Mouse (Mus musculus) CH12.LX (cell line): ENCODE measurements around the gene Tbc1d14.

Experiments
- BHLHE40 ChIP-seq: IDR thresholded peaks from 2 replicates; pipeline ENCODE4 v1.6.1; 2011; ENCODE audit warnings: mild to moderate bottlenecking, low read depth, low read length, improper control_type of control experiment
- CTCF ChIP-seq, 2 experiments: IDR thresholded peaks in 1 of 2; conservative IDR thresholded peaks in 1 of 2; 2 replicates each; pipeline ENCODE4 v1.5.1; 2011 to 2012; ENCODE audit warnings: low read depth in 2 of 2, low read length in 2 of 2, improper control_type of control experiment in 1 of 2, inconsistent platforms in 1 of 2, mild to moderate bottlenecking in 1 of 2, moderate library complexity in 1 of 2
- KAT2A ChIP-seq: IDR thresholded peaks from 2 replicates; pipeline ENCODE4 v1.6.1; 2012; ENCODE audit warnings: low read length, improper control_type of control experiment, inconsistent platforms; ENCODE audit not compliant: insufficient replicate concordance
- POLR2A ChIP-seq: IDR thresholded peaks from 2 replicates; pipeline ENCODE4 v1.6.1; 2011; ENCODE audit warnings: low read depth, mild to moderate bottlenecking, improper control_type of control experiment, low read length
- TCF12 ChIP-seq: IDR thresholded peaks from 2 replicates; pipeline ENCODE4 v1.6.1; 2014; ENCODE audit warnings: low read depth, mild to moderate bottlenecking, inconsistent platforms, low read length, improper control_type of control experiment

- TF ChIP-seq BHLHE40 (no peak), KAT2A (0 out of 2 replicates have a peak, but pooled peaks have one; percentile 31), POLR2A (no peak; the same call in 1 of the 2 replicates), CTCF (conservative IDR thresholded peaks at IDR 0.05 in 1 of 2, IDR thresholded peaks at IDR 0.05 in 1 of 2; ENCODE audit: low read depth in 2 of 2, low read length in 2 of 2) (peak in 1 of 2 experiments; percentile 68; a peak in 2 of 4 replicates), TCF12 (no peak; the same call in 1 of the 2 replicates)
Measured at GRCm38 (mm10) chr5:36484171-36484990, 108.7 kb downstream of the Tbc1d14 start, which contains the start of the genes Tada2b and Ccdc96.
